Mouse (Mus musculus) 416B (cell line): Measurements from ENCODE around the gene Fam189b.

Experiments
- DNase-seq: peaks from one replicate; pipeline ENCODE4 v3.0.0; 2011; ENCODE audit warnings: low read depth

Fam189b gene

GRCm38 (mm10) chr3:89228836-89229235 lies 45.9 kb downstream of the Fam189b start, which contains the start of gene Muc1:
Muc1 (plus strand) TSS chr3:89229057.
- no peak for DNase-seq

- DNase-seq = peak; percentile 42
These were observed 46.3 kb downstream of the Fam189b start for GRCm38 (mm10) chr3:89229276-89229675.

GRCm38 (mm10) chr3:89230561-89230960 lies 47.6 kb downstream of the Fam189b start:
- DNase-seq = no peak

GRCm38 (mm10) chr3:89231345-89231744 lies 48.4 kb downstream of the Fam189b start:
- peak; percentile 72 for DNase-seq

- DNase-seq = no peak
These were observed 48.9 kb downstream of the Fam189b start for GRCm38 (mm10) chr3:89231772-89232275.

- DNase-seq = no peak
These were observed 49.7 kb downstream of the Fam189b start for GRCm38 (mm10) chr3:89232614-89233013.

GRCm38 (mm10) chr3:89233562-89234110 lies 50.7 kb downstream of the Fam189b start:
- DNase-seq = no peak

- no peak for DNase-seq
These were observed 53.6 kb downstream of the Fam189b start for GRCm38 (mm10) chr3:89236516-89236915.

GRCm38 (mm10) chr3:89237682-89238081 lies 54.7 kb downstream of the Fam189b start:
- no peak for DNase-seq

- DNase-seq = no peak
These were observed 55.6 kb downstream of the Fam189b start for GRCm38 (mm10) chr3:89238494-89238893.
